Mouse (Mus musculus) limb, embryonic 14.5 days (tissue): Measurements from ENCODE around the gene Cyp17a1. TPM values are rescaled to one million over a fixed set of nuclear protein-coding genes. Genes with fewer than 3 reads are reported as not detected.

ENCODE experiments used
- ATAC-seq: fragments of 200-750 bp; cut with Nextera tagmentation; 2 replicates; pipeline ENCODE4 v1.8.0; 2017; ENCODE audit warnings: low read depth, moderate number of reproducible peaks, moderate TSS enrichment; ENCODE audit not compliant: low FRiP score
- DNase-seq: peaks from one replicate; pipeline ENCODE4 v3.0.0-alpha.2; 2015; ENCODE audit warnings: low spot score
- H3K27ac ChIP-seq: fragments of 300-500 bp; sonication (generic); replicated peaks from 2 replicates; pipeline ENCODE4 v1.5.1; 2014; ENCODE audit warnings: low read depth, mild to moderate bottlenecking, low read length, moderate library complexity, mixed read lengths
- H3K27me3 ChIP-seq: fragments of 300-500 bp; sonication (generic); 2 replicates; pipeline ENCODE4 v1.6.1; 2014; ENCODE audit warnings: low read length, mixed read lengths; ENCODE audit not compliant: control insufficient read depth, insufficient read depth
- H3K36me3 ChIP-seq: fragments of 300-500 bp; sonication (generic); 2 replicates; pipeline ENCODE4 v1.6.1; 2014; ENCODE audit warnings: mild to moderate bottlenecking, low read length, moderate library complexity, mixed read lengths; ENCODE audit not compliant: control insufficient read depth, insufficient read depth
- H3K4me1 ChIP-seq: fragments of 300-500 bp; sonication (generic); 2 replicates; pipeline ENCODE4 v1.6.1; 2014; ENCODE audit warnings: antibody characterized with exemption, low read length, mixed read lengths; ENCODE audit not compliant: control insufficient read depth, insufficient read depth
- H3K4me2 ChIP-seq: fragments of 300-500 bp; sonication (generic); replicated peaks from 2 replicates; pipeline ENCODE4 v1.6.1; 2014; ENCODE audit warnings: low read depth, mild to moderate bottlenecking, low read length, moderate library complexity; ENCODE audit not compliant: severe bottlenecking
- H3K4me3 ChIP-seq: fragments of 300-500 bp; sonication (generic); replicated peaks from 2 replicates; pipeline ENCODE4 v1.5.1; 2014; ENCODE audit warnings: low read length
- H3K9ac ChIP-seq: fragments of 300-500 bp; sonication (generic); 2 replicates; pipeline ENCODE4 v1.6.1; 2014; ENCODE audit warnings: mild to moderate bottlenecking, low read depth, low read length, moderate library complexity; ENCODE audit not compliant: severe bottlenecking
- H3K9me3 ChIP-seq: fragments of 300-500 bp; sonication (generic); 2 replicates; pipeline ENCODE4 v1.6.1; 2016; ENCODE audit warnings: low read length; ENCODE audit not compliant: control insufficient read depth
- POLR2A ChIP-seq: fragments of 200-500 bp; IDR thresholded peaks from 2 replicates; pipeline ENCODE4 v1.8.0; 2012; ENCODE audit warnings: inconsistent platforms, mild to moderate bottlenecking, moderate library complexity, borderline replicate concordance; ENCODE audit not compliant: insufficient read depth, insufficient read length; ENCODE audit errors: extremely low read depth
- WGBS: fragments of 180-500 bp; shearing (Covaris S2); extraction: QIAGEN DNeasy Blood & Tissue Kit; methylation state at CpG from one replicate; pipeline ENCODE4 v1.1.7; 2014; 5-methylcytosine and 5-hydroxymethylcytosine counted together
- polyA plus RNA-seq, 2 experiments: library from polyadenylated mRNA; depleted of rRNA in 1 of 2; stranded (reverse) in 1 of 2; unstranded in 1 of 2; fragments of >200 nt; fragmentation: Nextera tagmentation in 1 of 2; extraction: Ambion mirVana in 1 of 2; gene quantifications; 2 replicates each; pipeline versions ENCODE4 v1.2.1 to v1.2.3; 2012 to 2014

Cyp17a1 gene
- polyA plus RNA-seq, 2 experiments = 0.20 to 0.23 TPM

- H3K27ac ChIP-seq = no peak overlapping the region
- DNase-seq (no peak), ATAC-seq (no peak)
- no peaks in the 10 kb centered on the region for H3K4me1 ChIP-seq
- peaks cover 53% of the 10 kb centered on the region for H3K36me3 ChIP-seq
- no peak overlapping the region for H3K4me3 ChIP-seq
- no peaks in the 10 kb centered on the region for H3K9me3 ChIP-seq
- no peak overlapping the region for H3K9ac ChIP-seq
- TF ChIP-seq POLR2A = no peak
- H3K27me3 ChIP-seq = no peaks in the 10 kb centered on the region
- H3K4me2 ChIP-seq = no peak overlapping the region
- 92% methylated on average over 10 of the region's 10 CpGs for WGBS
These were observed 17.3 kb downstream of the Cyp17a1 start for GRCm38 (mm10) chr19:46655626-46656025.

GRCm38 (mm10) chr19:46653616-46654235 is 19.2 kb downstream of the Cyp17a1 start:
- TF ChIP-seq POLR2A = no peak
- Histone ChIP-seq H3K4me2 (no peak overlapping the region), H3K9ac (no peak overlapping the region), H3K4me3 (no peak overlapping the region), H3K9me3 (no peaks in the 10 kb centered on the region), H3K36me3 (peaks cover 53% of the 10 kb centered on the region), H3K27ac (no peak overlapping the region), H3K27me3 (no peaks in the 10 kb centered on the region), H3K4me1 (no peaks in the 10 kb centered on the region)
- ATAC-seq (no peak), DNase-seq (no peak)
- WGBS = 92% methylated on average over 14 of the region's 14 CpGs

- no peaks in the 10 kb centered on the region for H3K27me3 ChIP-seq
- no peak overlapping the region for H3K4me3 ChIP-seq
- 83% methylated on average over 5 of the region's 5 CpGs for WGBS
- no peak overlapping the region for H3K27ac ChIP-seq
- H3K9ac ChIP-seq = no peak overlapping the region
- H3K9me3 ChIP-seq = no peaks in the 10 kb centered on the region
- DNase-seq (no peak), ATAC-seq (no peak)
- H3K36me3 ChIP-seq = peaks cover 53% of the 10 kb centered on the region
- no peak overlapping the region for H3K4me2 ChIP-seq
- no peak for TF ChIP-seq POLR2A
- no peaks in the 10 kb centered on the region for H3K4me1 ChIP-seq
These were observed 19.8 kb downstream of the Cyp17a1 start for GRCm38 (mm10) chr19:46653188-46653587.

GRCm38 (mm10) chr19:46648565-46648964 is 24.4 kb downstream of the Cyp17a1 start:
- DNase-seq = no peak
- H3K4me3 ChIP-seq = no peak overlapping the region
- H3K4me2 ChIP-seq = no peak overlapping the region
- no peak overlapping the region for H3K9ac ChIP-seq
- H3K36me3 ChIP-seq = peaks cover 33% of the 10 kb centered on the region
- peaks cover 19% of the 10 kb centered on the region for H3K4me1 ChIP-seq
- H3K27me3 ChIP-seq = no peaks in the 10 kb centered on the region
- WGBS = 92% methylated on average over 14 of the region's 14 CpGs
- TF ChIP-seq POLR2A = no peak
- H3K27ac ChIP-seq = no peak overlapping the region
- ATAC-seq = no peak
- no peaks in the 10 kb centered on the region for H3K9me3 ChIP-seq

GRCm38 (mm10) chr19:46647850-46648249 is 25.1 kb downstream of the Cyp17a1 start:
- Histone ChIP-seq H3K9me3 (no peaks in the 10 kb centered on the region), H3K27ac (no peak overlapping the region), H3K4me3 (no peak overlapping the region), H3K36me3 (peaks cover 26% of the 10 kb centered on the region), H3K4me2 (no peak overlapping the region), H3K9ac (no peak overlapping the region), H3K27me3 (no peaks in the 10 kb centered on the region), H3K4me1 (peaks cover 26% of the 10 kb centered on the region)
- whole genome bisulfite sequencing = 78% methylated on average over 8 of the region's 8 CpGs
- no peak for TF ChIP-seq POLR2A
- ATAC-seq = no peak
- DNase-seq = no peak
